Mouse (Mus musculus) right cerebral cortex, adult 18-20 months (tissue): ENCODE data around the gene Clip2.
"Not testable (repeated sequence)": the region's sequence is repeated elsewhere in the genome, so short reads cannot be mapped to it uniquely, and the experiment has no call there.

Experiments
- DNase-seq: peaks from one replicate; pipeline ENCODE4 v3.0.0; 2022; ENCODE audit warnings: mixed read lengths

Gene Clip2

GRCm38 (mm10) chr5:134485900-134486665 is 66.2 kb downstream of the Clip2 start:
- peak; percentile 57 for DNase-seq

- DNase-seq: no peak
These were observed 67.0 kb downstream of the Clip2 start for GRCm38 (mm10) chr5:134485183-134485730.

GRCm38 (mm10) chr5:134483291-134483690 is 68.9 kb downstream of the Clip2 start:
- DNase-seq: no peak

GRCm38 (mm10) chr5:134482331-134482730 is 69.9 kb downstream of the Clip2 start:
- DNase-seq: no peak

- not testable (repeated sequence) for DNase-seq
These were observed 73.3 kb downstream of the Clip2 start for GRCm38 (mm10) chr5:134478886-134479285.

- not testable (repeated sequence) for DNase-seq
These were observed 76.5 kb downstream of the Clip2 start for GRCm38 (mm10) chr5:134475686-134476085.

GRCm38 (mm10) chr5:134475006-134475605 is 77.1 kb downstream of the Clip2 start:
- no peak for DNase-seq

GRCm38 (mm10) chr5:134473902-134474301 is 78.3 kb downstream of the Clip2 start:
- DNase-seq: no peak

- DNase-seq: no peak
These were observed 81.6 kb downstream of the Clip2 start for GRCm38 (mm10) chr5:134470538-134471169.

- DNase-seq: no peak
These were observed 82.6 kb downstream of the Clip2 start for GRCm38 (mm10) chr5:134469559-134470150.

- DNase-seq: no peak
These were observed 84.0 kb downstream of the Clip2 start for GRCm38 (mm10) chr5:134468158-134468765.

GRCm38 (mm10) chr5:134467030-134467549 is 85.1 kb downstream of the Clip2 start:
- DNase-seq: no peak

GRCm38 (mm10) chr5:134466296-134467029 is 85.8 kb downstream of the Clip2 start:
- DNase-seq: peak; percentile 60

GRCm38 (mm10) chr5:134465197-134465596 is 87.0 kb downstream of the Clip2 start:
- DNase-seq: no peak

GRCm38 (mm10) chr5:134464225-134464624 is 88.0 kb downstream of the Clip2 start:
- no peak for DNase-seq

- DNase-seq: no peak
These were observed 89.5 kb downstream of the Clip2 start for GRCm38 (mm10) chr5:134462731-134463130.

GRCm38 (mm10) chr5:134462316-134462715 is 89.9 kb downstream of the Clip2 start:
- DNase-seq: no peak

GRCm38 (mm10) chr5:134460546-134460945 is 91.7 kb downstream of the Clip2 start:
- no peak for DNase-seq

GRCm38 (mm10) chr5:134459096-134459495 is 93.1 kb downstream of the Clip2 start:
- no peak for DNase-seq

- DNase-seq: no peak
These were observed 93.8 kb downstream of the Clip2 start for GRCm38 (mm10) chr5:134458416-134458815.

- no peak for DNase-seq
These were observed 94.9 kb downstream of the Clip2 start for GRCm38 (mm10) chr5:134457371-134457770.

- peak; percentile 79 for DNase-seq
These were observed 95.7 kb downstream of the Clip2 start, which contains the start of gene Gtf2ird1 for GRCm38 (mm10) chr5:134456503-134456962. Gene Gtf2ird1, minus strand, starts transcription at chr5:134456716.
